Comparison of ENCODE assay signal across 8 mouse cellular contexts in genomic region chr2:38643625-38644427, GRCm38 (mm10). TPM values are rescaled to one million over a fixed set of nuclear protein-coding genes. Genes with fewer than 3 reads are reported as not detected.
DNase-seq lines count a peak whose midpoint lies in the region; ATAC-seq and TF ChIP-seq lines count a peak whose summit lies in the region.

Gene Psmb7, minus strand, starts transcription at chr2:38644087.

- DNase-seq in brain, embryonic 14.5 days (ENCODE audit: low read depth): peak; percentile 98
- DNase-seq in liver, adult 2 months (ENCODE audit: extremely low read depth, low read depth, low spot score): peak; percentile 83
- peak; percentile 94 for DNase-seq in splenic B cell, adult 2 months (ENCODE audit: low read depth, low spot score)

- peaks cover 21% of the 10 kb centered on the region for H3K4me1 ChIP-seq in erythroblast, embryonic 14.5 days (ENCODE audit: control insufficient read depth)
- H3K4me1 ChIP-seq in heart, embryonic 11.5 days (ENCODE audit: control insufficient read depth, insufficient read depth, low read length): peaks cover 7% of the 10 kb centered on the region; the same call in 1 of the 2 replicates
- peaks cover 14% of the 10 kb centered on the region for H3K4me1 ChIP-seq in kidney, embryonic 16.5 days (ENCODE audit: insufficient read depth, low read length)
- peaks cover 3% of the 10 kb centered on the region for H3K4me1 ChIP-seq in liver, adult 2 months (ENCODE audit: control insufficient read depth, insufficient read depth, low read length)

- H3ac ChIP-seq in C2C12 (ENCODE audit: control insufficient read depth, insufficient read length, low read depth) (peak within 1 kb of the TSS; percentile 99), myocyte (ENCODE audit: control insufficient read depth, insufficient read length) (peak within 1 kb of the TSS; percentile 49)

- ATAC-seq in heart, embryonic 11.5 days (replicated peaks; ENCODE audit: insufficient number of reproducible peaks, low FRiP score, low TSS enrichment): peak; percentile 84
- peak; percentile 90 for ATAC-seq in kidney, embryonic 16.5 days (ENCODE audit: low FRiP score, low TSS enrichment)

- peaks cover 38% of the 10 kb centered on the region for H3K79me2 ChIP-seq in C2C12 (ENCODE audit: control insufficient read depth, insufficient read depth)
- H3K79me2 ChIP-seq in liver, adult 2 months (ENCODE audit: control insufficient read depth, insufficient read depth, low read length): peaks cover 5% of the 10 kb centered on the region; the same call in 1 of the 2 replicates
- peaks cover 27% of the 10 kb centered on the region for H3K79me2 ChIP-seq in myocyte (ENCODE audit: control insufficient read depth, insufficient read depth)

- H3K9ac ChIP-seq in heart, embryonic 11.5 days (ENCODE audit: low read depth, low read length): peak within 1 kb of the TSS; percentile 93
- H3K9ac ChIP-seq in kidney, embryonic 16.5 days (replicated peaks; ENCODE audit: low read length): peak within 1 kb of the TSS; percentile 93
- H3K9ac ChIP-seq in liver, adult 2 months (ENCODE audit: low read depth, low read length): peak within 1 kb of the TSS; percentile 90

- no peak for TF ChIP-seq CTCF in C2C12 (IDR thresholded peaks at IDR 0.05; ENCODE audit: control insufficient read depth, insufficient read depth, insufficient read length)
- no peak for TF ChIP-seq CTCF in brain, embryonic 14.5 days (IDR thresholded peaks at IDR 0.05; ENCODE audit: borderline replicate concordance, extremely low read depth, insufficient read depth, insufficient read length)
- no peak for TF ChIP-seq CTCF in liver, adult 2 months (IDR thresholded peaks at IDR 0.05; ENCODE audit: low read depth, low read length)

- peak within 1 kb of the TSS; percentile 89 for H3K4me2 ChIP-seq in heart, embryonic 11.5 days
- peak within 1 kb of the TSS; percentile 97 for H3K4me2 ChIP-seq in kidney, embryonic 16.5 days (replicated peaks; ENCODE audit: low read depth, low read length)
- peak within 1 kb of the TSS; percentile 86 for H3K4me2 ChIP-seq in myocyte (ENCODE audit: low read depth)

- no peaks in the 10 kb centered on the region for H3K27me3 ChIP-seq in C2C12 (ENCODE audit: control insufficient read depth, insufficient read depth, insufficient read length)
- H3K27me3 ChIP-seq in erythroblast, embryonic 14.5 days (ENCODE audit: control insufficient read depth): peaks cover 3% of the 10 kb centered on the region; the same call in 1 of the 2 replicates
- H3K27me3 ChIP-seq in heart, embryonic 11.5 days (ENCODE audit: control insufficient read depth, insufficient read depth, low read length): no peaks in the 10 kb centered on the region
- H3K27me3 ChIP-seq in kidney, embryonic 16.5 days (ENCODE audit: insufficient read depth, low read length): no peaks in the 10 kb centered on the region
- no peaks in the 10 kb centered on the region for H3K27me3 ChIP-seq in liver, adult 2 months (ENCODE audit: control insufficient read depth, insufficient read depth, low read length)
- H3K27me3 ChIP-seq in myocyte (ENCODE audit: control insufficient read depth, insufficient read depth, insufficient read length): no peaks in the 10 kb centered on the region
- H3K27me3 ChIP-seq in splenic B cell, adult 2 months (ENCODE audit: control insufficient read depth, insufficient read depth, low read length, poor library complexity, severe bottlenecking): no peaks in the 10 kb centered on the region

- TF ChIP-seq POLR2A in brain, embryonic 14.5 days (IDR thresholded peaks at IDR 0.05; ENCODE audit: borderline replicate concordance, extremely low read depth, insufficient read depth, insufficient read length, poor library complexity, severe bottlenecking): 0 out of 2 replicates have a peak, but pooled peaks have one; percentile 17
- no peak for TF ChIP-seq POLR2A in liver, adult 2 months (IDR thresholded peaks at IDR 0.05; ENCODE audit: extremely low read depth, insufficient read depth, low read length)
- peak; percentile 47 for TF ChIP-seq POLR2A in myocyte (IDR thresholded peaks at IDR 0.05; ENCODE audit: insufficient read length, low read depth)

- WGBS in heart, embryonic 11.5 days (ENCODE audit: insufficient replicate concordance): 1% methylated on average over 52 of the region's 52 CpGs
- 2% methylated on average over 52 of the region's 52 CpGs for WGBS in kidney, embryonic 16.5 days
- WGBS in liver, adult 2 months: 1% methylated on average over 52 of the region's 52 CpGs

- peaks cover 24% of the 10 kb centered on the region for H3K79me3 ChIP-seq in C2C12 (ENCODE audit: low read depth)

- H3K27ac ChIP-seq in heart, embryonic 11.5 days (ENCODE audit: low read depth, low read length): peak within 1 kb of the TSS; percentile 72; the same call in 1 of the 2 replicates
- 0 out of 2 replicates have a peak within 1 kb of the TSS, but pooled peaks have one; percentile 36 for H3K27ac ChIP-seq in kidney, embryonic 16.5 days (ENCODE audit: low read length)
- peak within 1 kb of the TSS; percentile 78 for H3K27ac ChIP-seq in liver, adult 2 months (replicated peaks; ENCODE audit: insufficient read depth, low read depth, low read length)

- H3K4me3 ChIP-seq in C2C12 (ENCODE audit: insufficient read depth, poor library complexity, severe bottlenecking) (peak within 1 kb of the TSS; percentile 87), myocyte (peak within 1 kb of the TSS; percentile 85)
- H3K4me3 ChIP-seq in erythroblast, embryonic 14.5 days (replicated peaks): peak within 1 kb of the TSS; percentile 88
- H3K4me3 ChIP-seq in heart, embryonic 11.5 days (ENCODE audit: low read depth, low read length): peak within 1 kb of the TSS; percentile 88
- peak within 1 kb of the TSS; percentile 98 for H3K4me3 ChIP-seq in kidney, embryonic 16.5 days (ENCODE audit: low read length)
- H3K4me3 ChIP-seq in liver, adult 2 months (ENCODE audit: insufficient read depth, low read depth, low read length): peak within 1 kb of the TSS; percentile 88

- H3K9me3 ChIP-seq in erythroblast, embryonic 14.5 days (ENCODE audit: control insufficient read depth, low read length): peaks cover 5% of the 10 kb centered on the region; the same call in 1 of the 2 replicates
- no peaks in the 10 kb centered on the region for H3K9me3 ChIP-seq in heart, embryonic 11.5 days (replicated peaks; ENCODE audit: control insufficient read depth, low read length)
- no peaks in the 10 kb centered on the region for H3K9me3 ChIP-seq in kidney, embryonic 16.5 days (ENCODE audit: low read length)

- peaks cover 39% of the 10 kb centered on the region for H3K36me3 ChIP-seq in C2C12 (ENCODE audit: control insufficient read depth, insufficient read depth)
- peaks cover 37% of the 10 kb centered on the region for H3K36me3 ChIP-seq in erythroblast, embryonic 14.5 days (ENCODE audit: control insufficient read depth)
- H3K36me3 ChIP-seq in heart, embryonic 11.5 days (ENCODE audit: control insufficient read depth, insufficient read depth, low read length): peaks cover 8% of the 10 kb centered on the region
- peaks cover 10% of the 10 kb centered on the region; the same call in 1 of the 2 replicates for H3K36me3 ChIP-seq in kidney, embryonic 16.5 days (ENCODE audit: insufficient read depth, low read length)
- peaks cover 24% of the 10 kb centered on the region; the same call in 1 of the 2 replicates for H3K36me3 ChIP-seq in liver, adult 2 months (ENCODE audit: control insufficient read depth, insufficient read depth, low read length)
- H3K36me3 ChIP-seq in myocyte (ENCODE audit: control insufficient read depth, insufficient read depth): peaks cover 31% of the 10 kb centered on the region
- H3K36me3 ChIP-seq in splenic B cell, adult 2 months (ENCODE audit: control insufficient read depth, insufficient read depth, low read length, poor library complexity, severe bottlenecking): 0 out of 2 replicates have a peak, but pooled peaks cover 4% of the 10 kb centered on the region

TF ChIP-seq in C2C12, 6 proteins besides CTCF, POLR2A, EP300 and RAD21:
- TF ChIP-seq FOSL1 (IDR thresholded peaks at IDR 0.05; ENCODE audit: insufficient read depth, low read length, poor library complexity, severe bottlenecking) (no peak), CEBPB (IDR thresholded peaks at IDR 0.05; ENCODE audit: low read depth) (no peak), MAX (IDR thresholded peaks at IDR 0.05) (peak; percentile 11), MYOD1 (IDR thresholded peaks at IDR 0.05; ENCODE audit: control insufficient read depth, insufficient read length, low read depth) (no peak), MYOG (IDR thresholded peaks at IDR 0.05; ENCODE audit: control insufficient read depth, extremely low read depth, insufficient read length) (no peak), USF1 (IDR thresholded peaks at IDR 0.05; ENCODE audit: low read depth) (no peak)
TF ChIP-seq in C2C12: peak in this region for 1.

TF ChIP-seq in myocyte, 11 proteins besides CTCF, POLR2A, EP300 and RAD21:
- peak; percentile 37 for TF ChIP-seq POLR2AphosphoS2 (IDR thresholded peaks at IDR 0.05; ENCODE audit: insufficient read length, low read depth)
- no peak for TF ChIP-seq MYOD1 (IDR thresholded peaks at IDR 0.05; ENCODE audit: control insufficient read depth in 1 of 3, insufficient read length in 2 of 3, low read depth in 2 of 3)
- TF ChIP-seq E2F4 (IDR thresholded peaks at IDR 0.05; ENCODE audit: insufficient read depth): peak; percentile 51

RNA-seq across cellular contexts. Expression of gene Psmb7, which starts in this region (rescaled TPM):
- polyA plus RNA-seq in C2C12 (2012; fragmentation: generic; extraction: Trizol) (377 TPM), myocyte (2012; fragmentation: generic; extraction: Trizol) (411 TPM)
- 265 and 300 TPM in 2 replicates for polyA plus RNA-seq in brain, embryonic 14.5 days (2012; rRNA removed)
- polyA plus RNA-seq in erythroblast, embryonic 14.5 days (2012): 2.0 and 2.3 TPM in 2 replicates
- polyA plus RNA-seq in heart, embryonic 11.5 days (2014; fragmentation: Nextera tagmentation; extraction: Ambion mirVana): 254 and 263 TPM in 2 replicates
- 249 and 269 TPM in 2 replicates for polyA plus RNA-seq in kidney, embryonic 16.5 days (2015; fragmentation: Nextera tagmentation; extraction: Ambion mirVana)
- 195 and 219 TPM in 2 replicates for total RNA-seq in liver, adult 2 months (2014; rRNA removed)
- 99.4 and 123 TPM in 2 replicates for polyA plus RNA-seq in liver, adult 2 months (2012; rRNA removed)

Comparison
In these comparisons a context has a peak if more than half of its experiments do, and no peak if none do; other contexts are left out.
1. Peak in every context shown above with its lines: DNase-seq, ATAC-seq, H3K4me3 ChIP-seq and H3K27ac ChIP-seq.
2. RNA of gene Psmb7 (polyA plus RNA-seq): 411 TPM in myocyte (single experiment), 377 TPM in C2C12 (single experiment), 249 to 269 TPM in kidney, embryonic 16.5 days, 265 to 300 TPM in brain, embryonic 14.5 days, 254 to 263 TPM in heart, embryonic 11.5 days and 99.4 to 123 TPM in liver, adult 2 months; 2.0 to 2.3 TPM in erythroblast, embryonic 14.5 days; every median in the first group is over 10 times any median in the second.